Mouse (Mus musculus): ENCODE measurements at regions not wholly inside any gene's neighbourhood (a gene's known extent, or its start where the extent isn't known, plus 50 kb on each side); places are given as distances from the start of the nearest gene placed in this dataset.

- DNase-seq = no peak
Measured at GRCm38 (mm10) chr15:62392839-62393238, 1452.1 kb downstream of the Gsdmc2 start.

- DNase-seq = no peak
Measured at GRCm38 (mm10) chr15:62392381-62392780, 1452.6 kb downstream of the Gsdmc2 start.

DNA sequence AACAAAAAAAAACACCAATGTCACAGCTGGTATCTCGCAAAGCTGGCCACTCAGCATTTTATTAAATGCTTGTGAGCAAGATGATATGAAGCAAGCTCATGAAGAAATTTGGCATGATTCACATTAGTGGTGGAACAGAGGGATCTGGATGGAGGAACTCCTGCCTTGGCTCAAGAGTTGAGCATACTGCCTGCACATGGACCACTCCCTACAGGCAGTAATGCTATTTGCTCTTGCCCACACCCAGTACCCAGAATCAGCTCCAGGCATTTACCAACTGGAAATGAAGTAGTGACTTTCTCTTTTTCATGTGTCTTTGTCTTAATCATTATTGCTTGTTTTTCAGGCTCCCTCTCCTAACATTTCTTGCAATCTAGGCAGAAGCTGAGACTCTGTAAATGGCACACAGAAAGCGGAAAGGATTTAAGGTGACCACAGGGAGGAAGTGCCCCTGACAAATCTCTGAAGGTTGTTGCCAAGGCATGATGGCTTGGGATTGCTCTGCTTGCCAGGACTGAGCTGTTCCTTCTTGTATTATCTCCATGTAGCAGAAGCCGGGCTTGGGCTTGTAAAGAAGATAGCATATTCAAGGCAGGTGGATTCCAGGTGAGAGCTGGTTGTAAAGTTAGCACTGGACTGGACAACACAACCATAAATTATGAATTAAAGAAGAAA lies 1455.4 kb downstream of the Gsdmc2 start:
- DNase-seq = no peak

- no peak for DNase-seq
Measured at GRCm38 (mm10) chr15:62382233-62382632, 1459.4 kb upstream of the A1bg start.

DNA sequence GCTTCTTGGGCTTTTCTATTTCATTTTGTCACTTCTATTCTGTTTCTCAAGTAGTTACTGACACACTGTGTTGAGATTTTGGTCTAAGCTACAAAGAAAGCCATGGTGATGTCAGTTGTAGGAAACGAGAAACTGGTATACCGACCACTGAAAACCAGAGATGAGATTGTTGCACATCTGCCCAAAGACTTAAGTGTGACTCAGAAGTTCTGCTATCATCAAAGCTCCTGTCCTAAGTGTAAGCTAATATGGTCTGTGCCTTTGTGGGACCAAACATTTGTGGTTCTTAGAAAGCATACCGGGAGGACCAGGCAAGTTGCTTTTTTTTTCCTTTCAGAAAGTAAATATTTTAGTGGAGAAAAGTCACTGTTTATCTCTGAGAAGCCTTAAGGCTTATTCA lies 1451.8 kb upstream of the A1bg start:
- DNase-seq = no peak

- DNase-seq = no peak
Measured at GRCm38 (mm10) chr15:62361171-62361570, 1438.4 kb upstream of the A1bg start.

- no peak for DNase-seq
Measured at GRCm38 (mm10) chr15:62358338-62359239, 1435.8 kb upstream of the A1bg start.

- DNase-seq = no peak
Measured at GRCm38 (mm10) chr15:62353786-62354185, 1431.0 kb upstream of the A1bg start.

GRCm38 (mm10) chr15:62350862-62351757 lies 1428.3 kb upstream of the A1bg start:
- no peak for DNase-seq

DNA sequence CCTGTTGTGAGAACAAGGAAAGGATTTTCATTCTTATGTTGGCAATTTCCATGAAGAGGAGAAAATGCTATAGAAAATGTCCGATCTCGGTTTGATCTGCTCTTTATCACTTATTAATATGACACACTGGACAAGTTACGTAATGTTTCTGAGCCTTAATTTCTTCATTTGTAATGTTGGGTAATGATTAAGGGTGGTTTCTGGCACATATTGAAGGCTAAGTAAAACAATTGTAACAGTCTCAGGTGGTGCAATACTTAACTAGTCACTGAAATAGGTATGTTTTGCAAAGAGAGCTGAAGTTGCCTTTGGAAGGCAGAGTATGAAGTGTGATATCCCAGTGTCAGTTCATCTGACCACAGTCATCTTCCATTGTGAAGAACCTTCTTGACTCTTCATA lies 1427.2 kb upstream of the A1bg start:
- no peak for DNase-seq

DNA sequence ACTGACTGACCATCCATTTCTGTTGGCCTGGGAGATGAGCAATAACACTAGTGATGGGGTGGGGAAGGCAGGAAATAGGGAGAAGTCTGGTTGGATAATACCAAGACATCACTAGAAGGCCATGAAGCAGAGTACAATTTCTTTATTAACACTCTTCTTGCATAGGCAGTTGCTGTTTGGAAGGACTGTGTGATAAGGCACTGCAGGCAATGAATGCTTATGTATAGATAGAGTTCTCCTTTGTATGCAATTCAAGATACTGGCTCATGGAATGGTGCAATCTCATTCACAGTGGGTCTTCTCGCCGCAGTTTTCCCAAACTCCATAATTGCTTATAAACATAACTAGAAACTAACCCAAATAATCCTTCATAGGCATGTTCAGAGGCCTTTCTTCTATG lies 1426.1 kb upstream of the A1bg start:
- DNase-seq = no peak

DNA sequence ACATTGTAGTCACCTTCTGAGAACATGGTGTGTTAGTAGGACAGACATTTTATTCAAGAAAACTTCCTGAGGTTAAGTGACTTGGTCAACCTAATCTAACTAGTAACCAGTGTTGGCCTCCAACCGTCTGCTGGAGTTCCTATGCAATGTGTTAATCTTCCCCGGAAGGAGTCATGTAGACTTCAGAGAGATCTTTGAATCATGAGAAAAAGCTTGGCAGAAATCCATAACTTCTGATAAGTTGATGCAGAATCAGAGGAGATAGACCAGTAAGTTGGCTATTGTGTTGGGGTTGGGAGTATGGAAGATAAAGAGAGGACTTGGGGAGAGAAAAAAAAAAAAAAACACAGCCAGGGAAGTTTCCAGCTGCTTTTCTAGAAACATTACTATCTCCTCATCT lies 1424.9 kb upstream of the A1bg start:
- no peak for DNase-seq

DNA sequence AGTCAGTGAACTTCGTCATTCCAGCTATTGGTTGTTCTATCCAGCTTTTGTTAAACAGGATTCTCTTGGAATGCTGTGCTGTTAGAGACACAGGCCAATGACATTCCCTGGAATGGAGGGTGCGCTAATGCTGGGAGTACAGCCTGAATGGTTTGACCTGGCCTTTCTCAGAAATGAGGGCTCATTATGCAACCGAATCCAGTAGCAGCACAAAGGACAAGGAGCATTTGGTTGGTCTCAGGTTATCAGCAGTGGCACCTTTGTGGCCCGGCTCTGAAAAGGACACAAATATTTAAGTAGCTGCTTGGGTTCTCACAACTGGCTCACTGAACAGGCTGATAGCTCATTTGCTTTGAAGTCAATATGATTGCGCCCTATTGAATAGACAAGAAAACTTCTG lies 1423.1 kb upstream of the A1bg start:
- no peak for DNase-seq

- DNase-seq = no peak
Measured at GRCm38 (mm10) chr15:62336454-62337284, 1413.9 kb upstream of the A1bg start.

DNA sequence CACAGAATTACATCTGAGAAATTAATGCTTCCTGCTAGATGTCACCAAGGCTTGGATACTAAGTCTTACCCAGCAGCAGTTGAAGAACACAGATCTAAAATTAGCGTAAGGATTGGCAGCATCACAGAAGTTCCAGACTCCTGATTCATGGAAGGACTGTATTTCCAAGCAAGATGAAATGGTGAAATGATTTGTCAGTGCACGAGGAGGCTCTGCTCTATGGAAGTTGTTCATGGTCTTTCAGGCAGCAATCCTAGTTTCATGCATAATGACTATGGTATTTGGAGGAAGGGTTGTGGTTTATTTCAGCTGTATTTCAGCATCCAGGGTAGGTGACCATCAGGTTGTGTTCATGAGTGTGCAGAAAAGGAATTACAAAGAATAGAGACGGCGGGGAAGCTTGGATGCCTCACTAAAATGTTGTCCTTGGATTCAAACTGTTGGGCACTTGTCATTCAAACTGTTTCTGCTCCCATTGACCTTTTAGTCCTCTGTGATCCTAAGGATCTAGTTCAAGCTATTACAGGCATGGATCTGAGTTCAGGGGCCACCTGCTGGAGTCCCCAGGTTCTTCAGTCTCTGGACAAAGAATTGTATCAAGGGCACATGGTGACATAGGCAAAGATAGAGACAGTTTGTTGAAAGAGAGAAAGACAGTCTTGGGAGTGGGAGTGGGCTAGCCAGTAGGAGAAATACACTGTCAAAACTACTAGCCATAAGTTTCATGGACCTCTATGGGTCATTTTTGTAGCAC lies 1411.6 kb upstream of the A1bg start:
- no peak for DNase-seq

DNA sequence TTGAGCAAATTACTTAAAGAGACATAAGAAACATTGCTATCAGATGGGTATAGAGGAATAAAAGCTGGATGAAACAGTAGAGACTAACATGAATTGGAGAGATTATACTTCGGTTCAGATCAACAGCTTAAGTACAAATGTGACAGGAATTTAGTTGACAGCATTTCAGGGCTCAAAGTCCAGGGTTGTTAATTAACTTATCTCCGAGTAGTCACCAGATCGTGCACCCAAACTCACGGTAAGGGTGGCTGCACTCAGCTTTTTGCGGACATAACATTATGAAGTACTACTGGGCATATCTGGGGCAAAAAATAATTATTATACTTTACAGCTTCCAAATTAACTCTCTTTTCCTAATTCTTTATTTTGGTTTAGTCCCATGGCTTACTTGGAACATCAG lies 1409.3 kb upstream of the A1bg start:
- no peak for DNase-seq

GRCm38 (mm10) chr15:62331138-62331800 lies 1408.5 kb upstream of the A1bg start:
- no peak for DNase-seq

- no peak for DNase-seq
Measured at GRCm38 (mm10) chr15:62328920-62329319, 1406.1 kb upstream of the A1bg start.

DNA sequence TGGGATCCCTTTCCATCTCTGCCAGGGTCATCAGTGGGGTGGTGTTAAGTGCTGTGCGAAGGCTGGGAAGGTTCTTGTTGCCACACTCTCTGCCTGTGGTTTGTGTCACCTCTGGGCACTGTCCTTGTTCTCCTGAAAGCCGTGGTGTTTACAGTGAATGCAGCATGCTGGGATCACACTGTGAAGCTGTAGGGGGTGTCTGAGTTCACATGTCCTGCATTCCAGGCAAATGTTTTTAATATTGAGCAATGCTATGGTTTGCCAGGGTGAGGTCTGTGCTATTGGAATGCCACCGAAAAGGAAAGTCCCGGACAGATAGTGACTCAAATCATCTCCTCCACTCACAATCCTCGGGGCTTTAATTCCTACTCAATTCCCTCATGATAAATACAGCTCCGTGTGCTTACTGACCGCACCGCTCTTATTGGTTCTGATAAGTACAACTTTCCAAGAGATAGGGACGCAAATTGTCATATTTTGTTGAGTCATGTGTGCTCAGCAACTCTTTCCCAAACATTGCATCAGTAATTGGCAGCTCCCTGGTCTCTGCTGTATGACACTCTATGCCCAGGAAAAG lies 1405.6 kb upstream of the A1bg start:
- DNase-seq = no peak

DNA sequence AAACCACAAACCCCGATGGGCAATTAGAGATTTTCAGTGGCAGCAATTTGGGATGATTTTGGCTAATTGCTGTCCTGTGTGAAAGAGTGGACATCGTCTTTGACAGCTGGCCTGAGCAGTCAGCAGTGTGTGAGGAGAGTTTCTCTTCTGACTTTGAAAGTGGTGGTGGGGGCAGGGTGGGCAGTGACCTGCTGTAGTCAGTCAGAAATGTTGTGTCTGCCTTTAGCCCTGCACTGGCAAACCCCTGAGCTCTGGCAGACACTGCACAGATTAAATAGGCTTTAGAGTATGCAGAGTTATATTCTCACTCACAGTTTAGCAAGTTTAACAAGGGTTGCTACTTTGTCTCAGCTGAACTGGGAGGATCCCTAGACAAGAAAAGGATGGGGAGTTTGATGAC lies 1404.7 kb upstream of the A1bg start:
- no peak for DNase-seq

- no peak for DNase-seq
Measured at GRCm38 (mm10) chr15:62326524-62326923, 1403.7 kb upstream of the A1bg start.

All from right cerebral cortex, postnatal 25 days (tissue).